Mouse (Mus musculus) neural tube, embryonic 14.5 days (tissue): ENCODE measurements at regions not wholly inside any gene's neighbourhood (a gene's known extent, or its start where the extent isn't known, plus 50 kb on each side); places are given as distances from the start of the nearest gene placed in this dataset.
A peak's percentile ranks its signal among the peaks of the same experiment; 100 is the strongest.

Source experiments
- ATAC-seq: fragments of 200-750 bp; cut with Nextera tagmentation; 2 replicates; pipeline ENCODE4 v1.8.0; 2017; ENCODE audit warnings: low read depth, mild to moderate bottlenecking, moderate TSS enrichment, moderate library complexity
- H3K27ac ChIP-seq: fragments of 300-500 bp; sonication (generic); 2 replicates; pipeline ENCODE4 v1.5.1; 2014; ENCODE audit warnings: low read depth, mild to moderate bottlenecking, control low read depth, low read length, moderate library complexity, mixed read lengths
- H3K27me3 ChIP-seq: fragments of 300-500 bp; sonication (generic); 2 replicates; pipeline ENCODE4 v1.6.1; 2014; ENCODE audit warnings: low read length; ENCODE audit not compliant: control insufficient read depth, insufficient read depth
- H3K36me3 ChIP-seq: fragments of 300-500 bp; sonication (generic); 2 replicates; pipeline ENCODE4 v1.6.1; 2014; ENCODE audit warnings: low read length, mixed read lengths; ENCODE audit not compliant: control insufficient read depth, insufficient read depth
- H3K4me1 ChIP-seq: fragments of 300-500 bp; sonication (generic); 2 replicates; pipeline ENCODE4 v1.6.1; 2014; ENCODE audit warnings: low read length; ENCODE audit not compliant: control insufficient read depth, insufficient read depth
- H3K4me2 ChIP-seq: fragments of 300-500 bp; sonication (generic); 2 replicates; pipeline ENCODE4 v1.6.1; 2014; ENCODE audit warnings: mild to moderate bottlenecking, low read depth, low read length, control low read depth
- H3K4me3 ChIP-seq: fragments of 300-500 bp; sonication (generic); 2 replicates; pipeline ENCODE4 v1.5.1; 2014; ENCODE audit warnings: low read depth, low read length, control low read depth, mixed read lengths
- H3K9ac ChIP-seq: fragments of 300-500 bp; sonication (generic); replicated peaks from 2 replicates; pipeline ENCODE4 v1.6.1; 2014; ENCODE audit warnings: low read depth, mild to moderate bottlenecking, control low read depth, low read length, mixed read lengths
- H3K9me3 ChIP-seq: fragments of 300-500 bp; sonication (generic); 2 replicates; pipeline ENCODE4 v1.6.1; 2016; ENCODE audit warnings: low read length; ENCODE audit not compliant: control insufficient read depth
- WGBS: fragments of 180-500 bp; shearing (Covaris S2); extraction: QIAGEN DNeasy Blood & Tissue Kit; methylation state at CpG from one replicate; pipeline ENCODE4 v1.1.7; 2014; 5-methylcytosine and 5-hydroxymethylcytosine counted together

- Histone ChIP-seq H3K4me2 (no peak overlapping the region), H3K36me3 (no peaks in the 10 kb centered on the region), H3K4me1 (no peaks in the 10 kb centered on the region), H3K9me3 (no peaks in the 10 kb centered on the region), H3K9ac (no peak overlapping the region), H3K27me3 (no peaks in the 10 kb centered on the region), H3K27ac (no peak overlapping the region), H3K4me3 (no peak overlapping the region)
- WGBS: 54% methylated on average over 2 of the region's 2 CpGs
- 0 out of 2 replicates have a peak, but pooled peaks have one; percentile 56 for ATAC-seq
Observed at GRCm38 (mm10) chr1:14816568-14816967, 1276.6 kb downstream of the 4930444P10Rik start.
